In the genomic region with DNA sequence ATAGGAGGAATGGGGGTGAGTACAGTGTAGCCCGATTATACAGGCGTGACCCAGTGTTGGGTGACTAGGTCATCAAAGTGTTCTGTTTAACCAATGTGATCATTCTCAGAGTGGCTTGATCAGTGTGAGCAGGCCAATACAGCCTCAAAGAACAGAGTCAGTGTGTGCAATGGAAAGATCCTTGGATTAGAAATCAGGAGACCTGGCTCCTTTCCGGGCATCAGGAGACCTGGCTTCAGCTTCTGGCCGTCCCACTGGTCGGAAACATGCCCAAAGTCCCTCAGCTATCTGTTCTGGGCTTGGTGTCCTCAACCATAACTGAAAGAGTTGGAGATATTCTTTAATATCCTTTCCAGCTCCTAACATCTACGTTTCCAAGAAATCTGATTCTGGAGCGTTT, we compare ENCODE assay signal across 22 mouse cellular contexts. TPM values are rescaled to one million over a fixed set of nuclear protein-coding genes. Genes with fewer than 3 reads are reported as not detected.
DNase-seq lines count a peak whose midpoint lies in the region; ATAC-seq and TF ChIP-seq lines count a peak whose summit lies in the region.
"Had no signal": no experiment of that assay in that cellular context is flagged by ENCODE, and none has a peak within 500 bp of the region (broad histone marks: within the 10 kb centered on the region; RNA-seq: fewer than 3 reads in every experiment).

No protein-coding gene starts in this region.

- H3K9ac ChIP-seq in stomach, postnatal 0 days (ENCODE audit: low read length): no peak overlapping the region
- H3K9ac ChIP-seq in heart, embryonic 12.5 days: no peak overlapping the region
- H3K9ac ChIP-seq: embryonic facial prominence, embryonic 12.5 days; embryonic facial prominence, embryonic 15.5 days; heart, embryonic 13.5 days; hindbrain, embryonic 14.5 days had no signal

- peak; percentile 6 to 45 for DNase-seq in kidney, adult 8-10 months
- no peak for DNase-seq in kidney, postnatal 14 days
- DNase-seq in kidney, postnatal 36 days: peak; percentile 40 to 58
- DNase-seq in kidney, postnatal 10 days: no peak
- DNase-seq in stomach, postnatal 0 days (ENCODE audit: low spot score): no peak
- DNase-seq: adrenal gland, adult 2 months; adrenal gland, postnatal 14 days; cerebellum, adult 11 months; cerebellum, adult 2 months; cerebellum, adult 9-11 months; cerebellum, postnatal 25 days; gastrocnemius, postnatal 25 days; heart, adult 18-20 months; heart, postnatal 14 days; heart, postnatal 4 days had no signal

- 0 out of 2 replicates have a peak, but pooled peaks have one; percentile 57 for ATAC-seq in stomach, postnatal 0 days (ENCODE audit: low FRiP score, low TSS enrichment)
- ATAC-seq in heart, embryonic 12.5 days (ENCODE audit: insufficient number of reproducible peaks, low FRiP score): no peak
- ATAC-seq: CD4-positive, CD25-positive, alpha-beta regulatory T cell, adult 4 months; forebrain, embryonic 14.5 days had no signal

- 73% methylated on average over 7 of the region's 7 CpGs for WGBS in stomach, postnatal 0 days
- WGBS in heart, embryonic 12.5 days: 83% methylated on average over 7 of the region's 7 CpGs

- TF ChIP-seq CTCF in stomach, postnatal 0 days (IDR thresholded peaks at IDR 0.05; ENCODE audit: low read depth): no peak

- H3K4me3 ChIP-seq in stomach, postnatal 0 days (ENCODE audit: low read depth, low read length): no peak overlapping the region
- no peak overlapping the region for H3K4me3 ChIP-seq in heart, embryonic 12.5 days
- H3K4me3 ChIP-seq: embryonic facial prominence, embryonic 12.5 days; embryonic facial prominence, embryonic 15.5 days; heart, embryonic 13.5 days had no signal

- H3K36me3 ChIP-seq in stomach, postnatal 0 days (ENCODE audit: control insufficient read depth, insufficient read depth, low read length): no peaks in the 10 kb centered on the region
- H3K36me3 ChIP-seq in heart, embryonic 12.5 days: peaks cover 3% of the 10 kb centered on the region; the same call in 1 of the 2 replicates
- H3K36me3 ChIP-seq: embryonic facial prominence, embryonic 12.5 days; embryonic facial prominence, embryonic 15.5 days; heart, embryonic 13.5 days had no signal

- no peak overlapping the region for H3K4me2 ChIP-seq in stomach, postnatal 0 days (replicated peaks; ENCODE audit: low read depth)
- H3K4me2 ChIP-seq in heart, embryonic 12.5 days: no peak overlapping the region
- H3K4me2 ChIP-seq: embryonic facial prominence, embryonic 12.5 days; embryonic facial prominence, embryonic 15.5 days; heart, embryonic 13.5 days; hindbrain, embryonic 14.5 days had no signal

- H3K9me3 ChIP-seq in stomach, postnatal 0 days (ENCODE audit: control insufficient read depth, low read length): no peaks in the 10 kb centered on the region
- no peaks in the 10 kb centered on the region for H3K9me3 ChIP-seq in heart, embryonic 12.5 days (replicated peaks)
- H3K9me3 ChIP-seq: embryonic facial prominence, embryonic 12.5 days; embryonic facial prominence, embryonic 15.5 days; heart, embryonic 13.5 days had no signal

- TF ChIP-seq EP300 in stomach, postnatal 0 days (optimal IDR thresholded peaks at IDR 0.05): no peak

- H3K27me3 ChIP-seq in stomach, postnatal 0 days (ENCODE audit: control insufficient read depth, insufficient read depth, low read length): no peaks in the 10 kb centered on the region
- no peaks in the 10 kb centered on the region for H3K27me3 ChIP-seq in heart, embryonic 12.5 days (replicated peaks)
- H3K27me3 ChIP-seq: embryonic facial prominence, embryonic 12.5 days; embryonic facial prominence, embryonic 15.5 days; heart, embryonic 13.5 days had no signal

- H3K27ac ChIP-seq in stomach, postnatal 0 days (replicated peaks): no peak overlapping the region
- H3K27ac ChIP-seq in heart, embryonic 12.5 days (ENCODE audit: poor library complexity, severe bottlenecking): no peak overlapping the region
- H3K27ac ChIP-seq: embryonic facial prominence, embryonic 12.5 days; embryonic facial prominence, embryonic 15.5 days; heart, embryonic 13.5 days; hindbrain, embryonic 14.5 days had no signal

- no peaks in the 10 kb centered on the region for H3K4me1 ChIP-seq in stomach, postnatal 0 days (replicated peaks; ENCODE audit: control insufficient read depth, insufficient read depth)
- no peaks in the 10 kb centered on the region for H3K4me1 ChIP-seq in heart, embryonic 12.5 days (replicated peaks)
- H3K4me1 ChIP-seq: embryonic facial prominence, embryonic 15.5 days; heart, embryonic 13.5 days had no signal

RNA-seq across cellular contexts. Expression of a gene that starts 27.5 kb away (rescaled TPM):
- polyA plus RNA-seq in stomach, postnatal 0 days (2015; fragmentation: Nextera tagmentation; extraction: Ambion mirVana): 4.6 and 5.3 TPM in 2 replicates
- polyA plus RNA-seq in heart, embryonic 12.5 days (2016; fragmentation: Nextera tagmentation; extraction: Ambion mirVana): 9.5 and 9.7 TPM in 2 replicates

RNA-seq across cellular contexts. Expression of a gene that starts 27.8 kb away (rescaled TPM):
- polyA plus RNA-seq in stomach, postnatal 0 days (2015; fragmentation: Nextera tagmentation; extraction: Ambion mirVana): 5.0 and 5.2 TPM in 2 replicates
- polyA plus RNA-seq in heart, embryonic 12.5 days (2016; fragmentation: Nextera tagmentation; extraction: Ambion mirVana): 7.1 and 8.1 TPM in 2 replicates

Comparison
In these comparisons a context has a peak if more than half of its experiments do, and no peak if none do; other contexts are left out.
1. DNase-seq: peak in kidney, adult 8-10 months (2 of 2) and kidney, postnatal 36 days (2 of 2); none in kidney, postnatal 14 days (single experiment), kidney, postnatal 10 days (single experiment) and stomach, postnatal 0 days (single experiment).